Comparison of ENCODE assay signal across 36 mouse cellular contexts in the genomic region with DNA sequence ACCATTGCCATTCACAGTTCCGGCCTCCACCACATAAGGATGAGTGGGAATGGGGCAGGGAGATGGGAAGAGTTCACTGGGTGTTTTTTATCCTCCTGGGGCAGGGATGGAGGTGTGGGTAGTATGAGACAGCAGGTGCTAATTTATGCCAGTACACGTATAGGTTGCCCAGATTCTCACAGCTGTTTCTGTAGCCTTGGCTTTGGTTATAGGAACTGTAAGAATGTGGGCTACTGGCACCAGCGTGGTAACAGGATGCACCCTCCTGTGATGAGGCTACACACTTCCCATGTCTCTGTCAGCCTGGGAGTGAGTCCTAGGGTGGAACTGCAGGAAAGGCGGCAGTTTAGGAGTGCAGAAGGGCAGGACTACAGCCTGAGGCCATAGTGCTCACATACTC. TPM values are rescaled to one million over a fixed set of nuclear protein-coding genes. Genes with fewer than 3 reads are reported as not detected.
DNase-seq lines count a peak whose midpoint lies in the region; ATAC-seq lines count a peak whose summit lies in the region.
"Had no signal": no experiment of that assay in that cellular context is flagged by ENCODE, and none has a peak within 500 bp of the region (broad histone marks: within the 10 kb centered on the region; RNA-seq: fewer than 3 reads in every experiment).

No protein-coding gene starts in this region.

- no peaks in the 10 kb centered on the region for H3K27me3 ChIP-seq in megakaryocyte, embryonic 14.5 days (replicated peaks)
- no peaks in the 10 kb centered on the region for H3K27me3 ChIP-seq in hindbrain, embryonic 14.5 days (ENCODE audit: control insufficient read depth, insufficient read depth, low read length)
- H3K27me3 ChIP-seq: intestine, embryonic 15.5 days; limb, embryonic 13.5 days had no signal

- no peak for ATAC-seq in megakaryocyte, adult 5-6 weeks (ENCODE audit: poor library complexity, severe bottlenecking)
- peak; percentile 20 for ATAC-seq in common myeloid progenitor, adult 5-6 weeks (replicated peaks; ENCODE audit: low read depth, poor library complexity, severe bottlenecking)
- ATAC-seq in megakaryocyte progenitor cell, adult 5-6 weeks (replicated peaks; ENCODE audit: poor library complexity) = peak; percentile 4; the same call in 1 of the 2 replicates
- ATAC-seq in hindbrain, embryonic 14.5 days (ENCODE audit: low FRiP score) = no peak
- ATAC-seq: forebrain, embryonic 14.5 days; hindbrain, postnatal 0 days; intestine, embryonic 15.5 days; lung, postnatal 0 days; midbrain, embryonic 16.5 days had no signal

- peak overlapping the region; percentile 31 for H3K4me3 ChIP-seq in megakaryocyte, embryonic 14.5 days (replicated peaks)
- H3K4me3 ChIP-seq in hindbrain, embryonic 14.5 days (replicated peaks; ENCODE audit: low read length) = no peak overlapping the region
- H3K4me3 ChIP-seq: hindbrain, embryonic 10.5 days; intestine, embryonic 15.5 days; limb, embryonic 13.5 days had no signal

- 78% methylated on average over 4 of the region's 4 CpGs for WGBS in hindbrain, embryonic 14.5 days

- no peak overlapping the region for H3K27ac ChIP-seq in hindbrain, embryonic 14.5 days
- H3K27ac ChIP-seq: hindbrain, embryonic 10.5 days; hindbrain, postnatal 0 days; intestine, embryonic 15.5 days; kidney, postnatal 0 days; limb, embryonic 13.5 days; macrophage had no signal

- peak; percentile 15 for DNase-seq in gastrocnemius, adult 18-20 months (ENCODE audit: low spot score)
- DNase-seq in gastrocnemius, adult 8-10 months (ENCODE audit: low spot score in 2 of 2) = no peak
- DNase-seq in hindbrain, embryonic 14.5 days (ENCODE audit: low spot score) = no peak
- DNase-seq: adrenal gland, adult 2 months; adrenal gland, postnatal 36 days; B cell, adult 2 months; cerebellum, adult 2 months; cerebellum, postnatal 14 days; gastrocnemius, postnatal 10 days; heart, postnatal 14 days; kidney, adult 2 months; kidney, postnatal 4 days; lung, adult 18-20 months; thymus, postnatal 4 days had no signal

- no peaks in the 10 kb centered on the region for H3K9me3 ChIP-seq in megakaryocyte, embryonic 14.5 days
- no peaks in the 10 kb centered on the region for H3K9me3 ChIP-seq in hindbrain, embryonic 14.5 days (ENCODE audit: control insufficient read depth, low read length)
- H3K9me3 ChIP-seq: hindbrain, embryonic 10.5 days; intestine, embryonic 15.5 days; limb, embryonic 13.5 days had no signal

- H3K9ac ChIP-seq in hindbrain, embryonic 14.5 days = no peak overlapping the region
- H3K9ac ChIP-seq: intestine, embryonic 15.5 days; limb, embryonic 13.5 days had no signal

- peaks cover 89% of the 10 kb centered on the region for H3K4me1 ChIP-seq in megakaryocyte, embryonic 14.5 days
- no peaks in the 10 kb centered on the region for H3K4me1 ChIP-seq in hindbrain, embryonic 14.5 days (replicated peaks; ENCODE audit: control insufficient read depth, insufficient read depth, low read length)
- H3K4me1 ChIP-seq: hindbrain, embryonic 10.5 days; intestine, embryonic 15.5 days; limb, embryonic 13.5 days had no signal

- H3K36me3 ChIP-seq in megakaryocyte, embryonic 14.5 days (replicated peaks; ENCODE audit: low read length) = peaks cover 3% of the 10 kb centered on the region
- H3K36me3 ChIP-seq in hindbrain, embryonic 14.5 days (replicated peaks; ENCODE audit: control insufficient read depth, insufficient read depth) = no peaks in the 10 kb centered on the region
- H3K36me3 ChIP-seq: intestine, embryonic 15.5 days had no signal

- H3K4me2 ChIP-seq in hindbrain, embryonic 14.5 days (replicated peaks) = no peak overlapping the region
- H3K4me2 ChIP-seq: intestine, embryonic 15.5 days; limb, embryonic 13.5 days; liver, embryonic 11.5 days; midbrain, embryonic 11.5 days had no signal

RNA-seq across cellular contexts. Expression of a gene that starts 15.8 kb away (rescaled TPM):
- not detected for total RNA-seq in gastrocnemius, adult 18-20 months (2021)
- total RNA-seq in gastrocnemius, adult 8-10 months (2022) = not detected
- polyA plus RNA-seq in megakaryocyte, embryonic 14.5 days (2012; ENCODE audit: insufficient read depth, low replicate concordance) = 0.35 TPM in 1 of 2 replicates, not detected in the other
- total RNA-seq in megakaryocyte, adult 5-6 weeks (2015) = 2.3 and 2.9 TPM in 2 replicates
- 1.0 TPM in 1 of 2 replicates, not detected in the other for total RNA-seq in megakaryocyte, adult 5-6 weeks (2017)
- total RNA-seq in common myeloid progenitor, adult 5-6 weeks (2017) = not detected in 2 replicates
- total RNA-seq in megakaryocyte progenitor cell, adult 5-6 weeks (2015) = 0.44 and 0.49 TPM in 2 replicates
- total RNA-seq in megakaryocyte progenitor cell, adult 5-6 weeks (2017) = 1.3 TPM in 1 of 2 replicates, not detected in the other
- polyA plus RNA-seq in hindbrain, embryonic 14.5 days (2014; fragmentation: Nextera tagmentation; extraction: Ambion mirVana) = 0.19 and 0.29 TPM in 2 replicates
- total RNA-seq: adrenal gland, adult 2 months; adrenal gland, postnatal 36 days; gastrocnemius, postnatal 10 days; heart, postnatal 14 days; hindbrain, postnatal 0 days; layer of hippocampus, adult 8-10 months; layer of hippocampus, postnatal 25 days; left cerebral cortex, postnatal 25 days had no signal
- polyA plus RNA-seq: adrenal gland, adult 2 months; cerebellum, adult 2 months; embryonic facial prominence, embryonic 11.5 days; forebrain, embryonic 14.5 days; heart, embryonic 14.5 days; hindbrain, embryonic 10.5 days; intestine, embryonic 15.5 days; kidney, postnatal 0 days; limb, embryonic 13.5 days; macrophage; midbrain, embryonic 11.5 days; neural tube, embryonic 11.5 days; thymus, postnatal 0 days had no signal

RNA-seq across cellular contexts. Expression of a gene that starts 35.6 kb away (rescaled TPM):
- total RNA-seq in gastrocnemius, adult 18-20 months (2021) = 1,000 to 10,000 TPM; 2,332 to 2,702 TPM
- 1,000 to 10,000 TPM; 2,911 to 3,222 (median 3,007) TPM for total RNA-seq in gastrocnemius, adult 8-10 months (2022)
- 1,655 and 1,832 TPM in 2 replicates for polyA plus RNA-seq in megakaryocyte, embryonic 14.5 days (2012; ENCODE audit: insufficient read depth, low replicate concordance)
- total RNA-seq in megakaryocyte, adult 5-6 weeks (2015) = 278 and 286 TPM in 2 replicates
- total RNA-seq in megakaryocyte, adult 5-6 weeks (2017) = 212 and 223 TPM in 2 replicates
- 434 and 497 TPM in 2 replicates for total RNA-seq in common myeloid progenitor, adult 5-6 weeks (2017)
- 597 and 639 TPM in 2 replicates for total RNA-seq in megakaryocyte progenitor cell, adult 5-6 weeks (2015)
- 442 and 446 TPM in 2 replicates for total RNA-seq in megakaryocyte progenitor cell, adult 5-6 weeks (2017)
- 545 and 632 TPM in 2 replicates for polyA plus RNA-seq in hindbrain, embryonic 14.5 days (2014; fragmentation: Nextera tagmentation; extraction: Ambion mirVana)

RNA-seq across cellular contexts. Expression of a gene that starts 42.9 kb away (rescaled TPM):
- total RNA-seq in gastrocnemius, adult 18-20 months (2021) = 10 to 100 TPM; 54.4 to 59.1 TPM
- 10 to 100 TPM; 50.3 to 64.8 (median 57.9) TPM for total RNA-seq in gastrocnemius, adult 8-10 months (2022)
- polyA plus RNA-seq in megakaryocyte, embryonic 14.5 days (2012; ENCODE audit: insufficient read depth, low replicate concordance) = 23.2 and 42.8 TPM in 2 replicates
- 94.3 and 96.9 TPM in 2 replicates for total RNA-seq in megakaryocyte, adult 5-6 weeks (2015)
- 43.6 and 58.2 TPM in 2 replicates for total RNA-seq in megakaryocyte, adult 5-6 weeks (2017)
- 42.0 and 46.4 TPM in 2 replicates for total RNA-seq in common myeloid progenitor, adult 5-6 weeks (2017)
- 97.5 and 107 TPM in 2 replicates for total RNA-seq in megakaryocyte progenitor cell, adult 5-6 weeks (2015)
- total RNA-seq in megakaryocyte progenitor cell, adult 5-6 weeks (2017) = 40.1 and 43.1 TPM in 2 replicates
- polyA plus RNA-seq in hindbrain, embryonic 14.5 days (2014; fragmentation: Nextera tagmentation; extraction: Ambion mirVana) = 362 and 374 TPM in 2 replicates

Comparison
In these comparisons a context has a peak if more than half of its experiments do, and no peak if none do; other contexts are left out.
1. ATAC-seq: peak in common myeloid progenitor, adult 5-6 weeks (single experiment) and megakaryocyte progenitor cell, adult 5-6 weeks (single experiment); none in megakaryocyte, adult 5-6 weeks (single experiment) and hindbrain, embryonic 14.5 days (single experiment).